ENCODE assay signal across 18 mouse cellular contexts in genomic region chr10:61356095-61356494, GRCm38 (mm10). TPM values are rescaled to one million over a fixed set of nuclear protein-coding genes. Genes with fewer than 3 reads are reported as not detected.
DNase-seq lines count a peak whose midpoint lies in the region; ATAC-seq and TF ChIP-seq lines count a peak whose summit lies in the region.
"Had no signal": no experiment of that assay in that cellular context is flagged by ENCODE, and none has a peak within 500 bp of the region (broad histone marks: within the 10 kb centered on the region; RNA-seq: fewer than 3 reads in every experiment).

No protein-coding gene starts in this region.

- H3K36me3 ChIP-seq in hindbrain, postnatal 0 days (ENCODE audit: insufficient read depth, low read length): no peaks in the 10 kb centered on the region
- peaks cover 13% of the 10 kb centered on the region for H3K36me3 ChIP-seq in hindbrain, embryonic 13.5 days
- H3K36me3 ChIP-seq in midbrain, postnatal 0 days (ENCODE audit: insufficient read depth, low read length): peaks cover 8% of the 10 kb centered on the region; the same call in 1 of the 2 replicates
- peaks cover 1% of the 10 kb centered on the region; the same call in 1 of the 2 replicates for H3K36me3 ChIP-seq in midbrain, embryonic 14.5 days (ENCODE audit: control insufficient read depth, insufficient read depth, low read length)
- H3K36me3 ChIP-seq in hindbrain, embryonic 16.5 days (ENCODE audit: control insufficient read depth, insufficient read depth, low read length): peaks cover 4% of the 10 kb centered on the region; the same call in 1 of the 2 replicates
- H3K36me3 ChIP-seq: forebrain, embryonic 15.5 days had no signal

- 96% methylated on average over 5 of the region's 5 CpGs for WGBS in hindbrain, postnatal 0 days
- WGBS in hindbrain, embryonic 13.5 days: 97% methylated on average over 5 of the region's 5 CpGs
- 91% methylated on average over 5 of the region's 5 CpGs for WGBS in midbrain, postnatal 0 days
- 96% methylated on average over 5 of the region's 5 CpGs for WGBS in midbrain, embryonic 14.5 days
- 94% methylated on average over 5 of the region's 5 CpGs for WGBS in hindbrain, embryonic 16.5 days

- no peak overlapping the region for H3K4me2 ChIP-seq in hindbrain, postnatal 0 days (ENCODE audit: low read depth, low read length)
- H3K4me2 ChIP-seq in hindbrain, embryonic 13.5 days: no peak overlapping the region
- H3K4me2 ChIP-seq in midbrain, postnatal 0 days (ENCODE audit: low read depth, low read length, poor library complexity, severe bottlenecking): no peak overlapping the region
- H3K4me2 ChIP-seq in midbrain, embryonic 14.5 days (ENCODE audit: low read length): no peak overlapping the region
- H3K4me2 ChIP-seq in hindbrain, embryonic 16.5 days (ENCODE audit: low read length): no peak overlapping the region
- H3K4me2 ChIP-seq: embryonic facial prominence, embryonic 13.5 days; forebrain, embryonic 15.5 days; lung, embryonic 15.5 days; midbrain, embryonic 11.5 days; neural tube, embryonic 12.5 days had no signal

- no peak for ATAC-seq in hindbrain, postnatal 0 days
- no peak for ATAC-seq in hindbrain, embryonic 13.5 days (ENCODE audit: low FRiP score)
- no peak for ATAC-seq in midbrain, postnatal 0 days (ENCODE audit: low FRiP score)
- ATAC-seq in midbrain, embryonic 14.5 days (ENCODE audit: low FRiP score, low TSS enrichment): no peak
- ATAC-seq in hindbrain, embryonic 16.5 days: no peak
- ATAC-seq in monocyte, adult 5-6 weeks (replicated peaks; ENCODE audit: insufficient number of reproducible peaks, low FRiP score, low TSS enrichment, poor library complexity, severe bottlenecking): no peak
- ATAC-seq: forebrain, embryonic 15.5 days had no signal

- H3K9ac ChIP-seq in hindbrain, postnatal 0 days (replicated peaks; ENCODE audit: low read length): no peak overlapping the region
- H3K9ac ChIP-seq in hindbrain, embryonic 13.5 days: no peak overlapping the region
- no peak overlapping the region for H3K9ac ChIP-seq in midbrain, postnatal 0 days (replicated peaks; ENCODE audit: low read length, poor library complexity, severe bottlenecking)
- H3K9ac ChIP-seq in midbrain, embryonic 14.5 days (replicated peaks; ENCODE audit: low read length): no peak overlapping the region
- no peak overlapping the region for H3K9ac ChIP-seq in hindbrain, embryonic 16.5 days (ENCODE audit: low read depth, low read length)
- H3K9ac ChIP-seq: embryonic facial prominence, embryonic 13.5 days; forebrain, embryonic 15.5 days; lung, embryonic 15.5 days; neural tube, embryonic 12.5 days had no signal

- no peak overlapping the region for H3K27ac ChIP-seq in hindbrain, postnatal 0 days
- H3K27ac ChIP-seq in hindbrain, embryonic 13.5 days: no peak overlapping the region
- H3K27ac ChIP-seq in midbrain, postnatal 0 days (ENCODE audit: low read depth, low read length): no peak overlapping the region
- H3K27ac ChIP-seq in midbrain, embryonic 14.5 days (replicated peaks; ENCODE audit: low read depth, low read length): no peak overlapping the region
- no peak overlapping the region for H3K27ac ChIP-seq in hindbrain, embryonic 16.5 days (ENCODE audit: low read depth, low read length)
- H3K27ac ChIP-seq: embryonic facial prominence, embryonic 13.5 days; forebrain, embryonic 15.5 days; lung, embryonic 15.5 days; neural tube, embryonic 12.5 days had no signal

- H3K4me3 ChIP-seq in hindbrain, postnatal 0 days (ENCODE audit: low read length): no peak overlapping the region
- H3K4me3 ChIP-seq in hindbrain, embryonic 13.5 days: no peak overlapping the region
- H3K4me3 ChIP-seq in midbrain, postnatal 0 days (ENCODE audit: low read depth, low read length): no peak overlapping the region
- H3K4me3 ChIP-seq in midbrain, embryonic 14.5 days (replicated peaks; ENCODE audit: low read depth, low read length): no peak overlapping the region
- H3K4me3 ChIP-seq in hindbrain, embryonic 16.5 days (ENCODE audit: low read length): no peak overlapping the region
- H3K4me3 ChIP-seq: embryonic facial prominence, embryonic 13.5 days; forebrain, embryonic 15.5 days; lung, embryonic 15.5 days; neural tube, embryonic 12.5 days had no signal

- no peaks in the 10 kb centered on the region for H3K4me1 ChIP-seq in hindbrain, postnatal 0 days (ENCODE audit: insufficient read depth, low read length)
- H3K4me1 ChIP-seq in hindbrain, embryonic 13.5 days (replicated peaks): peaks cover 8% of the 10 kb centered on the region
- no peaks in the 10 kb centered on the region for H3K4me1 ChIP-seq in midbrain, postnatal 0 days (ENCODE audit: insufficient read depth, low read length)
- H3K4me1 ChIP-seq in midbrain, embryonic 14.5 days (ENCODE audit: control insufficient read depth, insufficient read depth, low read length): no peaks in the 10 kb centered on the region
- H3K4me1 ChIP-seq in hindbrain, embryonic 16.5 days (ENCODE audit: control insufficient read depth, insufficient read depth, low read depth, low read length): no peaks in the 10 kb centered on the region
- H3K4me1 ChIP-seq: forebrain, embryonic 15.5 days; neural tube, embryonic 12.5 days had no signal

- TF ChIP-seq CTCF in hindbrain, postnatal 0 days (IDR thresholded peaks at IDR 0.05; ENCODE audit: low read depth): peak; percentile 55
- peak; percentile 51 for TF ChIP-seq CTCF in midbrain, postnatal 0 days (IDR thresholded peaks at IDR 0.05)

- H3K27me3 ChIP-seq in hindbrain, postnatal 0 days (ENCODE audit: insufficient read depth, low read length): no peaks in the 10 kb centered on the region
- H3K27me3 ChIP-seq in hindbrain, embryonic 13.5 days: no peaks in the 10 kb centered on the region
- H3K27me3 ChIP-seq in midbrain, postnatal 0 days (ENCODE audit: insufficient read depth, low read length): no peaks in the 10 kb centered on the region
- no peaks in the 10 kb centered on the region for H3K27me3 ChIP-seq in midbrain, embryonic 14.5 days (ENCODE audit: control insufficient read depth, insufficient read depth, low read length)
- no peaks in the 10 kb centered on the region for H3K27me3 ChIP-seq in hindbrain, embryonic 16.5 days (replicated peaks; ENCODE audit: control insufficient read depth, insufficient read depth, low read length)
- H3K27me3 ChIP-seq: embryonic facial prominence, embryonic 13.5 days; forebrain, embryonic 15.5 days; lung, embryonic 15.5 days; neural tube, embryonic 12.5 days had no signal

- peak; percentile 28 for DNase-seq in hindbrain, postnatal 0 days (ENCODE audit: low spot score)
- DNase-seq in midbrain, postnatal 0 days (ENCODE audit: low spot score): no peak
- DNase-seq in midbrain, embryonic 14.5 days: no peak
- peak; percentile 34 for DNase-seq in NIH3T3 (ENCODE audit: low read depth)
- DNase-seq in thymus, postnatal 25 days: peak; percentile 26
- DNase-seq: adrenal gland, postnatal 25 days; heart, postnatal 10 days; right cerebral cortex, adult 18-20 months had no signal

- no peaks in the 10 kb centered on the region for H3K9me3 ChIP-seq in hindbrain, postnatal 0 days (ENCODE audit: low read length)
- H3K9me3 ChIP-seq in hindbrain, embryonic 13.5 days: no peaks in the 10 kb centered on the region
- H3K9me3 ChIP-seq in midbrain, postnatal 0 days (ENCODE audit: low read length): no peaks in the 10 kb centered on the region
- H3K9me3 ChIP-seq in midbrain, embryonic 14.5 days (ENCODE audit: control insufficient read depth, low read length): no peaks in the 10 kb centered on the region
- H3K9me3 ChIP-seq in hindbrain, embryonic 16.5 days (ENCODE audit: control insufficient read depth, low read length): no peaks in the 10 kb centered on the region; the same call in 1 of the 2 replicates
- H3K9me3 ChIP-seq: embryonic facial prominence, embryonic 13.5 days; forebrain, embryonic 15.5 days; lung, embryonic 15.5 days; neural tube, embryonic 12.5 days had no signal

RNA-seq across cellular contexts. Expression of gene Pald1, which starts 27.2 kb away (rescaled TPM):
- total RNA-seq in hindbrain, postnatal 0 days (2014; rRNA removed): 34.3 and 36.0 TPM in 2 replicates
- polyA plus RNA-seq in hindbrain, postnatal 0 days (2015; fragmentation: Nextera tagmentation; extraction: Ambion mirVana): 21.7 TPM in 2 replicates
- polyA plus RNA-seq in hindbrain, embryonic 13.5 days (2015; fragmentation: Nextera tagmentation; extraction: Ambion mirVana): 29.4 and 30.8 TPM in 2 replicates
- total RNA-seq in midbrain, postnatal 0 days (2014; rRNA removed): 25.2 and 27.1 TPM in 2 replicates
- polyA plus RNA-seq in midbrain, postnatal 0 days (2015; fragmentation: Nextera tagmentation; extraction: Ambion mirVana): 16.0 and 16.8 TPM in 2 replicates
- polyA plus RNA-seq in midbrain, embryonic 14.5 days (2014; fragmentation: Nextera tagmentation; extraction: Ambion mirVana): 16.5 and 18.7 TPM in 2 replicates
- 26.9 and 30.6 TPM in 2 replicates for polyA plus RNA-seq in hindbrain, embryonic 16.5 days (2015; fragmentation: Nextera tagmentation; extraction: Ambion mirVana)
- total RNA-seq in monocyte, adult 5-6 weeks (2017): 1.8 to 8.2 TPM (median 7.5 TPM) in 3 replicates

RNA-seq across cellular contexts. Expression of gene Prf1, which starts 58.5 kb away (rescaled TPM):
- total RNA-seq in hindbrain, postnatal 0 days (2014; rRNA removed): not detected in 2 replicates
- not detected in 2 replicates for polyA plus RNA-seq in hindbrain, postnatal 0 days (2015; fragmentation: Nextera tagmentation; extraction: Ambion mirVana)
- polyA plus RNA-seq in hindbrain, embryonic 13.5 days (2015; fragmentation: Nextera tagmentation; extraction: Ambion mirVana): 0.06 TPM in 1 of 2 replicates, not detected in the other
- total RNA-seq in midbrain, postnatal 0 days (2014; rRNA removed): not detected in 2 replicates
- polyA plus RNA-seq in midbrain, postnatal 0 days (2015; fragmentation: Nextera tagmentation; extraction: Ambion mirVana): not detected in 2 replicates
- polyA plus RNA-seq in midbrain, embryonic 14.5 days (2014; fragmentation: Nextera tagmentation; extraction: Ambion mirVana): not detected in 2 replicates
- polyA plus RNA-seq in hindbrain, embryonic 16.5 days (2015; fragmentation: Nextera tagmentation; extraction: Ambion mirVana): 0.07 TPM in 1 of 2 replicates, not detected in the other
- 250 to 831 TPM (median 313 TPM) in 3 replicates for total RNA-seq in monocyte, adult 5-6 weeks (2017)
- total RNA-seq: heart, postnatal 10 days; left cerebral cortex, postnatal 25 days had no signal
- polyA plus RNA-seq: embryonic facial prominence, embryonic 13.5 days; forebrain, embryonic 15.5 days; intestine, embryonic 14.5 days; lung, embryonic 15.5 days; neural tube, embryonic 12.5 days had no signal

Comparison
In these comparisons a context has a peak if more than half of its experiments do, and no peak if none do; other contexts are left out.
1. DNase-seq: peak in hindbrain, postnatal 0 days (single experiment), NIH3T3 (single experiment) and thymus, postnatal 25 days (single experiment); none in midbrain, postnatal 0 days (single experiment) and midbrain, embryonic 14.5 days (single experiment).